Mouse (Mus musculus) left cerebral cortex, postnatal 25 days (tissue): Measurements from ENCODE around the gene Ccdc69. TPM values are rescaled to one million over a fixed set of nuclear protein-coding genes. Genes with fewer than 3 reads are reported as not detected.
"Not testable (repeated sequence)": the region's sequence is repeated elsewhere in the genome, so short reads cannot be mapped to it uniquely, and the experiment has no call there.

Experiments
- DNase-seq, 2 experiments: peaks; one replicate each; pipeline ENCODE4 v3.0.0; 2022; ENCODE audit warnings: low spot score in 2 of 2, mixed read lengths in 1 of 2
- intact Hi-C: fragments of 180-260 bp; cut with DNase I; formaldehyde crosslinking; loops from one replicate; pipeline ENCODE4 v1.15.1; 2025
- total RNA-seq, 2 experiments: library from RNA; stranded (reverse); gene quantifications; 2 replicates each; pipeline ENCODE4 v1.2.3; 2021

The Ccdc69 gene
- under 1 TPM; 0.32 to 0.37 TPM for total RNA-seq

DNA sequence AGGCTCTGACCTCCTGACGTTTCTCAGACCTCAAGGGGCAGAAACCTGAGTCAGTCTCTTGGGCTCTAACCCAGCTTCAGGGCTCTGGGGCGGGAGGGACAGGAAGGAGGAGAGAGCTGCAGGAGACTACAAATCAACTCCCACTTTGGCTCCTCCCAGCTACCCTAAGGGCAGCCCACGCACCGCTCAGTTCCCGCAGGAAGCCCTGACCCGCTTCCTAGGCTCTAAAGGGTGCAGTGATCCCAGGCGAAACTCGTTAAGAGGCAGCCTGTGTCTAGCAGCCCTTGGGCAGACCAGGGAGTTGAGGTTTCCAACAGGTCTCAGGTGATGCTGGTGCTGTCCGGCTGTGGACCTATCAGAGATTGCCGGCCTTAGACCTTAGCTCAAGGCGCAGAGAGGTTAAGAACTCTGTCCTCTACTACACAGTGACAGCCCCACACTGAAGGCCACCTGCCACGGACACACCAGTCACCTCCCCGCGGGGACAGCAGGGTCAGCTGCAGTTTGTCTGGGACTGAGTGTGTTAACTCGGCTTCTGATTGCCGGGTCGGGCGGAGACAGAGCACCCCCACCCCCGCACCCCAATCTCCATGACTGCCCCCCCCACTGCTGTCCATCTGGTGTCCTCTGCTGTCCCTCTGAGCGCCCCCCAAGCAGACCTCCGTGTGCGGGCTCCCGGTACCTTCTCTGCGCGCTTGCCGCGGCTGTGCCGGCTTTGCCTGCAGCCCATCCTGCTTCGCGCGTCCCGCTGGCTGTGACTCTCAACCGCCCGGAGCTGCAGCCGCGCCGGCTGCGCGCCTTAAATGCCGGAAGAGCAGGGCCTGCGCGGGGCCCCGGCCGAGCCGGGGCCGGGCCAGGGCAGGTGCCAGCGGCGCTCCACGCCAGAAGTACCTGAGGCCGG, at the start of gene Ccdc69:
Ccdc69 (minus strand) TSS at position 801 of the 901 bp plus-strand sequence.
- peak; percentile 16 to 18 for DNase-seq
- intact Hi-C loops: no loop called here

DNA sequence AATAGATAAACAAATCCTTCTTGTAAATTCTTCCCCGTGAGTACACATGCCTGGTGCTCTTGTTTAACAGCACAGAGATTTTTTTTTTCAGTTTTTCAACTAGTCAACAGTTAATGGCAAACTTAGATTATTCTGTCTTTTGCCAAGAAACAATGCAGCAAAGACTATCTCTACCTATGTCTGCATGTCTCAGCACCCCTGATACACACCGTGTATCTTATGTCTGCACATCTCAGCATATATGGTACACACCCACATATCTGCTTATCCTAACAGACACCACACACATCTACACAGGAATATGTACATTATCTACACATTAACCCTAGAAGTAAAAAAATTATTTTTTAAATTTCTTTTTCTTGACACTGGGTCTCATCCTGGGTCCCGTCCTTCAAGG, 48.7 kb upstream of the Ccdc69 start:
- intact Hi-C loops: no loop called here
- DNase-seq: no peak

DNA sequence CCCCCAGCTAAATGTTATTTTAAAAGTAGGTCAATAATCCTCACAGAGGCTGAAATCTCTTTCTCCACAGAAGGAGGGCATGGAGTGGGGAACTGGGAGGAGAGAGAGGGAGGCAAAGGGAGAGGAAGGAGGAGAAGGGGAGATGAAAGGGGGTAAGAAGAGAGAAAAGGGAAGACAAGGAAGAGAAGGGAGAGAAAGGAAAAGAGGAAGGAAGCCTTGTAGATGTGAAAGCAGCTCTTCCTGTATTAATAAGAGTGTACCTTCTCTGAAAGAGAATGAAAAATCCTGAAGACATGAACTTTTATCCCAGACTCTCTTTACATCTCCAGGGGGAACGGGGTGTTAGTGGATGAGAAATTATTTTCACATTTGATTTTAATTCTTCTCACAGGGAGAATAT, 43.5 kb upstream of the Ccdc69 start:
- DNase-seq: no peak
- intact Hi-C loops: no loop called here

DNA sequence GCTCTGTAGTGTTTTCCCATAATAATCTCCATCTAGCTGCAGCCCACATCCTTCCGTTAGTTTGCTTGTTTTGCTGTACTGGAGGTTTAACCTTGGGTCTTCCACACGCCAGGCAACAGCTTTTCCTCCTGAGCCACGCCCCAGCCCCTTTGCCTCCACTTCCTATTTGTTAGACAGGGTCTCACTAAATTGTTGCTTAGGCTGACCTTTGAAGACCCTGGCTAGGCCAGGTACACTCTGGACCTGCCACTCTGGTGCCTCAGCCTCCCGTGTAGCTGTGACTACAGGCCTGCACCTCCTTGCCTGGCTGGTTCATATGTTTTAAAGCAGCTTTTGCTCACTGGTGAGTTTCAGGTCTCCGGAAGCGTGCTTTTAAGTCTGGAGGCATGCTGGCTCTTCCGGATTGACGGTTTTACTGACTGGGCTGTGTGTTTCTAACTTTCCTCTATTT, 42.9 kb upstream of the Ccdc69 start:
- intact Hi-C loops: no loop called here

DNA sequence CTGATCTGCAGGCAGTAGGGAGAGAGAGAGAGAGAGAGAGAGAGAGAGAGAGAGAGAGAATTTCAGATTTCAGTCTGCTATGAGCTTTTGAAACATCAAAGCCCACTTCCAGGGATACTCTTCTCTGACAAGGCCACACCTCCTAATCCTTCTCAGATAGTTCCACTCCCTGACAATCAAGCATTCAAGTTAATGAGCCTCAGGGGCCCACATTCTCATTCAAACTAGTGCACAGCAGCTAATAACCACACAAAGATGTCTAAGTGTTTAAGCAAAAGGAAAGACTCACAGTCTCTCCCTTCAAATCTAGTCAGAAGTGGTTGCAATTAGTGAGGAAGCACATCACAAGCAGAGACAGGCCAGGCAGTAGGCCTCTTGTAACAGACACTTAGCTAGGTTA, 42.3 kb upstream of the Ccdc69 start:
- DNase-seq: no peak
- intact Hi-C loops: no loop called here

More for the DNA sequence above, 42.9 kb upstream of the Ccdc69 start:
- DNase-seq: no peak

DNA sequence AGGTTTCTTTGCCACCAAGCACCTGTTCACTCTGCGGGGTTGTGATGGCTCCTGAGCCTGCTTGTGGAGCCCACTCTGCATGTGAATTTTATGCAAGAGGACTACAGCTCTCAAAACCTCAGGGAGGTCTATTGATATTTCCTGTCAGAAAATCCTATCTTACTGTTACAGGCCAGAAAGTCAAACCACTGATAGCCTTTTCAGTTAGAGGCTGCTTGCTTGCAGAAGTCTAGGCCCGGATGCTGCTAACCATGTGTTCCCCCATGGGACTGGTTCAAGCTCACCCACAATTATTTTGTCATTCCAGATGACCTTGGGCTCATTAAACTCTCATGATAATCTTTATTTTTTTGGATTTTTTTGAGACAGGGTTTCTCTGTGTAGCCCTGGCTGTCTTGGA, 39.1 kb upstream of the Ccdc69 start:
- intact Hi-C loops: no loop called here
- no peak for DNase-seq

DNA sequence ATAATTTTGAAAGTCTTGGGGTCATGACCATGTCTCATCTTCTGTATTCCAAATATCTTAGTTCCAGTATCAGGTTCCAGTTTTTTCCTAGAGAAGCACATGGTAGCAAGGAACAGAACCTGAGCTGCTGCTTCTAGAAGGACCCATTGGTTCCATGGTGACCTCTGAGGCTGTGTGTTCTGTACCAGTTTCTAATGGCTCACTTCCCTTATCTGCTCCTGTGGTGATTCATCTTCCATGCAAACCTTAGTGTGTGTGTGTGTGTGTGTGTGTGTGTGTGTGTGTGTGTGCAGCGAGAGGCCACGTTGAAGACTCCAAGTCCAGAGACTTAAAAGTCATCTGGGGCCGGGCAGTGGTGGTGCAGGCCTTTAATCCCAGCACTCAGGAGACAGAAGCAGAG, 38.1 kb upstream of the Ccdc69 start:
- intact Hi-C loops: no loop called here
- DNase-seq: no peak

DNA sequence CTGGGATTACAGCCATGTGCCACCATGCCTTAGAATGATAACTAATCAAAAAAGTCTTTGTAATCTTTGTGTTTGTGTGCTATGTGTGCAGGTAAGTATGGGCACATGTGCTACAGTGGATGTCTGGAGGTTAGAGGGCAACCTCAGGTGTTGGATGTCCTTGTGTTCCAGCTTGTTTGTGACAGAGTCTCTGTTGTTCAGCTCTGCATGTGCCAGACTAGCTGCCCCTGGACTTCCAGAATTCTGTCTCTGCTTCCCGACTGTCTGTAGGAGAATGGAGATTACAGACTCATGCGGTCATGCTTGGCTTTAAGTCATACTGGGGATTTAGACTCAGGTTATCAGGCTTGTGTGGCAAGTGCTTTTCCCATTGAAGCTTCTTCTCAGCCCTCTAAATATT, 36.4 kb upstream of the Ccdc69 start:
- intact Hi-C loops: no loop called here
- DNase-seq: no peak

DNA sequence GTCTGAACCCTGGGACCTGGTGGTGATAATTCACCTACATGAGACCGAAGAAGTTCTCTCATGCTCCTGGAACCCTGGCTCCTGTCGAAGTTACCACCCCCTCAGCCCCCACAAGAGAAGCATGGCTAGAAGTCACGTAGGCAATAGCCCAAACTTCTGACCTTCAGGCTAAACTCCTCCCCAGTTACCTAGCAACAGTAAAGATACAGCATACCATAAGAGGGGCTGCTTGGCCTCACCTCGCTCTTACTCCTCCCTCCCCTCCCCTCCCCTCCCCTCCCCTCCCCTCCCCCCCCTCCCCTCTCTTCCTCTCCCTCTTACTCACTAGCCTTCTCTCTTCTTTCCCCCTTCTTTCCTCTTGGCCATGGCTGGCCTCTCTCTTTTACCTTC, 35.9 kb upstream of the Ccdc69 start:
- DNase-seq, intact Hi-C loops: not testable (repeated sequence)

DNA sequence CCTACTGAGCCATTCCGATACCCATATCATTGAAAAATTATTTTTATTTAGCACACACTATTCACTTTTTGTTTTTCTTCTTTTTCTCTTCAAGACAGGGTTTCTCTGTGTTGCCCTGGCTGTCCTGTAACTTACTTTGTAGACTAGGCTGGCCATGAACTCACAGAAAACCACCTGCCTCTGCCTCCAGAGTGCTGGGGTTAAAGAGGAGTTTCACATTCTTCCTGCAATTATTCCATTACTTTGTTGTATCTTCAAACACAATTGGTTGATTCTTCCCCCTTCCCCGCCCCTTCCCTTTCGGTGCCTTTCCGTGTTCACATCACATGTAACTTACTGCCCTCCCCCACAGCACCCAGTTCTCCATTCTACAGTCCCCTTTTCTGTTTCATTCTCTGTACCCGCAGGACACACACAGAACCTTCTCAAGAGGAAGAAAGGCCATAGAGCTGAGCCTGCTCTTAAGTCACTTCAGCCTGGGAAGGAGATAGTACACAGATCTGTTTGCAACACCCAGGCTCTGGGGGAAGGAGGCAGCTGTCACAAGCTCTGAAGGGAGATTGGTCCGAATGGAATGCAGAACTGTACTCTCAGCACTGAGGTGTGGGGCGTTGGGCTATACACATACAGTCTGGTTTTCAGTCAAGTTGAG, 35.4 kb upstream of the Ccdc69 start:
- DNase-seq: peak in 1 of 2 experiments; percentile 26
- intact Hi-C loops: no loop called here

DNA sequence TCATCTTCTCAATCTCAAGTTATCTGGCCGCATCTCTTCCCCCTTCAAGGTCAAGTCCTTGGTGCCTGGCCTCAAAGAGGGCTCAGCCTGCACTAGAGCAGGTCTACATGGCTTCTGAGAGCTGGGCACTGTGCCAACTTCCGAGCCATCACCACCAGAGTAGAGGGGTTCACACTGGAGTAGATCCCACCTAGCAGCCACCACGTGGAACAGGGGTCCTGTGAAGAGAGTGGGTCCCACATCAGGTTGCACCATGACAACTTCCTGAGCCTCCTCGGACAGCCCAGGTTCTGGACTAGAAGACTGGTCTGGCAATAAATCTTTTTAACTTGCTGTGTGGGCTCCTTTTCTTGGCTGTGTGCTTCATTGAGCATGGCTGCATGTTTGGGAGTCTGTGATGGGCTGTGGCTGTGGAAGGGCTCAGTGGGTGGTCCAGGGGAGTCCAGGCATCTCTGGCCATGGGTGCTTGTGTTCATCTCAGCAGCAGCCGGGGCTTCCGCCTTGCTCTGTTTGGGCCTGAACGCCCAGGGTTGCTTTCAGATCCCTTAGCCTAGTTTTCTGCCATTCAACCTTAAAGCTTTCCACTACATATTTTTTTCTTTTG, 32.7 kb upstream of the Ccdc69 start:
- intact Hi-C loops: no loop called here
- no peak for DNase-seq

DNA sequence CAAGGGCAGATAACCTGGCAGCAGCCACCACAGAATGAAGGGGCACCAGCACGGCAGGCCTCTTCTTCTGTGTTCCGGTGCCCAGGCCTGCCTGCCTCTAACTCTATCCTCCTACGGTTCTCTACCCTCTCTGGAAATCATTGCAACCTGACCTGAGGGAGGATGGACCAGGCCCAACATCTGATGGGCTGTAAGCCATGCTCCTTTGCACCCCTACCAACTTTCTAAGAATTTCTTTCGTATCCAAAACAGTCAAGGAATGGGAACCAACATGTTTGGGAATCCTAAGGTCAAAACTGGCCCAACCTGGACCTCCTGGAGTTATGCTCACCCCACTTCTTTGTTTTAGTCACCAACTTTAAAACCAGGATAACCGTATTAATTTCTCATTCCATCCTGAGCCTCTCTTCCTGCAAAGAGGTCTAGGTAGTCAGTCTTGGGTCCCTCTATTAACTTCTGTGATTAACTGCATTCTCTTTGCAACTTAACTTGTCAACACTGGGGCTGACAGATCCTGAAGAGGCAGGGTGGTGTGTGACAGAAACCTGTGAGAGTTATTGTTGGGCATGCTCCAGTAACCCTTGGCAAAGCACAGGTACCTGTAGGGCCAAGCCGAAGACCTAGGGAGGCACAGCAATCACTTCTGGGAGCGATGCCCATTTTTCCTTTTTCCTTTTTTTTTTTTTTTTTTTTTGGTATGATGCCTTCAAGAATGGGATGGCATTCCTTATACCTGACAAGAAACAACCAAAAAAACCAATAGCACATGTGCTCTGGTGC, 31.8 kb upstream of the Ccdc69 start:
- DNase-seq: no peak
- intact Hi-C loops: no loop called here

DNA sequence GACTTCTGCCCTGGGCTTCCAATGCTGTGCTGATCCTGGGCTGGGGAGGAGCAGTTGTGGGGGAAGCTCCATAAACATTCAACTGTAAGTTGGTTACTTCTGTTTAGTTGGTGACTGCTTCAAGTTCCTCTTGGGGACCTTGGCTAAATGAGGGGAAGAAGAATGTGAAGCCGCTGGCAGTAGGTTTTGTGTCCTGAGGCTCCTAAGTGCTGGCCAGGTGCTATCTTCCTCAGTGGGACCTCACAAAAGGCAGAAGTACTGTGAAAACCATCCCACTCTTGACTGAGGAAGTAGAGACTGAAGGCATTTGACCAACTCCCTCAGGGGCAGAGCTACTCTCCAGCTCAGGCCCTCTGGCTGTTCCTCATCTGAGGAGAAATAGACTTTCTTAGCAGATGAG, 28.7 kb upstream of the Ccdc69 start:
- intact Hi-C loops: no loop called here
- no peak for DNase-seq

DNA sequence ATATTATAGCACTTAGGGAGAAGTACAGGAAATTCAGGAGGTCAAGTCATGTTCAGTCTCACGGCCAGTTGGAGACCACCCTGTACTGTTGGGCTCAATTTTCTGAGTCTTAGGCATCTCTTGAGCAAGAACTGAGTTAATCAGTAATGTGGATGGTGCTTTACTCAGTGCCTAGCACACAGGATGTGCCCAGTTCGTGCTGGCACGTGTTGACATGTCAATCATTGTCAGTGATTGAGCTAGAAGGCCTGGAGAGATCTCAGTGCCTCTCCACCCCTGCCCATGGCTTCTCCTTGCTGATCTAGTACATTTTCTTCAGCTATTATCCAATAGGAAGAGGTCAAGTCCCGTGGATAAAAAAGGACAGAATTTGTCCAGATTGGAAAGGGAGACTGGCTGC, 27.5 kb upstream of the Ccdc69 start:
- intact Hi-C loops: no loop called here
- DNase-seq: no peak

DNA sequence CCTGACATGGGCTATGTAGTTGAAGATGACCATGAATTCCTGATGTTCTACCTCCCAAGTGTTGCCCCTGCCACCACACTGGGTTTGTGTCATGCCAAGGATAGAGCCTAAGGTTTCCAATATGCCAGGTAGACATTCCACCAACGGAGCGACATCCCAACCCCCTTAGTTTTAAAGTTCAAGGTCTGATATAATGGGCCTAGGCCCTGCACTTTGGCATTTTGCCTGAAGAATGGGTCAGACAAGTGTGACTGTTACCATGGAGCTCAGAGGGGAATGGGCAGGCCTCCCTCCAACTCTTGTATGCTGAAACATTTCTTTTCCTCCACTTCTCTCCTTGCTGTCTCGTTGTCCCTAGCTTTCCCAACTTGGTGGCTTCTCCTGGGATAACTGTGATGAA, 25.3 kb upstream of the Ccdc69 start:
- intact Hi-C loops: no loop called here
- no peak for DNase-seq

DNA sequence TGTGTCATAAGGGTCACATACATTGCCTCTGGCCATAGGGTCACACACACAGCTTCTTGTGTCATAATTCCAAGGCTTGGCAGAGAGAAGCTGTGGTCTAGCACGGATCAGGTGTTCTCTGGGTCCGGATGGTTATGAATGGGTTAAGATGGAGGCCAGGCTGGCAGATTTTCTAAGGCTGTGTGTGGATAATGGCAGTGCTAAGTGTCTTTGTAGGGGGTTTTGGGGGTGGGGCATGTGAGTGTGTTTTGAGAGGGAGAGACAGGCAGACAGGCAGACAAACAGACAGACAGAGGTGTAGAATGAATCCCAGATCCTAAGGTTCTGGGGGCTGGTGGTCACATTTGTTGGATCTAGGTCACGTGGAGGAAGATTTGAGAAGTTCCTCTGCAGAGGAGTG, 24.1 kb upstream of the Ccdc69 start:
- no peak for DNase-seq
- intact Hi-C loops: no loop called here

DNA sequence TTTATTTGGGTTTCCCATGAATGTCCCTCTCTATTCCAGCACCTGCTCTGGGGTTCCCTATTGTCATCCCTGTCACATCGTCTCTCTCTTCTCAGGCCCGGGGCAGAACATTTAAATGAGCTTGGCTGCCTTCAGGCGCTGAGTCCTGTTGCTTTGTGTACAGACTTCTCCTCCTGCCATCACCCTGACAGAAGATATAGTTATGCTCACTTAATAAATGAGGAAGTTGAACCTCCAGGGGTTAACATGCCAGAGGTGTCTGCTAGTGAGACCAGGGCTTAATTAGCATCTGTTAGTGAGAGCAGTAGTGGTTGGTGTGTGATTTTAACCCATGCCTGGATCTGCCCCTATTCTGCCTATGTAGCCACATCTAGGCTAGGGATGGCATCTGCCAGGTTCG, 21.9 kb upstream of the Ccdc69 start:
- DNase-seq: no peak
- intact Hi-C loops: loop anchor here (5.0 kb wide), 1 partner anchor 57 kb away; no protein-coding TSS in a partner anchor

DNA sequence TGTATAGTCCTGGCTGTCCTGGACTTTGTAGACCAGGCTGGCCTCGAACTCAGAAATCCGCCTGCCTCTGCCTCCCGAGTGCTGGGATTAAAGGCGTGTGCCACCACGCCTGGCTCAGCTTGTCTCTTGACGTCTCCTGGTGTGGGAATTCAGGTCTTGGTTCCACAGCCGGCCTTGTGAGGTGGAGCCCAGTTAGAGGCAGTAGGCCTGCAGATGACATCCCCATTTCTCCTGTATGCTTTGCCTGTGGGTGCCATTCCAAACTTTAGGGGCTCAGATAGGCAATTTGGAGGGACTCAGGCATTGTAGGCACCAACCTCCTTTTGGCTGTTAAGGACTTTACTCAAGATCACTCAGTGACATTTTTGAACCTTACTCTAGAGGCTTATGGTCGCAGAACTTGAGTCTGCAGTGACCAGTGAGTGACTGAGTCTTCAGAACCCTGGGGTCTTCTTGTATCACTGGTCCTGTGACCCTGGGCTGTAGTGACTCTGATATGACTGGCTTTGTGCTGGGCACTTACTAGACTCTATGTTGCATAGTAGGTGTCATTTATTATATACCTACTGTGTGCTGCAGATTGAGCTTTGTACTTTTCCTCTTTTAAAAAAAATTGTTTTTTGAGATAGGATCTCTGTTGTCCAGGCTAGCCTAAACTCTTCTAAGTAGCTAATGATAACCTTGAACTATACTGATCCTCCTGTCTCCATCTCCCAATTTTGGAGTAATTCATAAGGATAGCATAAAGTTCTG, 21.3 kb upstream of the Ccdc69 start:
- no peak for DNase-seq

More for the DNA sequence above, 21.3 kb upstream of the Ccdc69 start:
- intact Hi-C loops: loop anchor here (5.0 kb wide), 1 partner anchor 58 kb away; no protein-coding TSS in a partner anchor
